Mouse (Mus musculus) kidney, embryonic 15.5 days (tissue): ENCODE data around the gene Atrn. TPM values are rescaled to one million over a fixed set of nuclear protein-coding genes. Genes with fewer than 3 reads are reported as not detected.

ENCODE experiments used
- ATAC-seq: fragments of 200-750 bp; cut with Nextera tagmentation; replicated peaks from 2 replicates; pipeline ENCODE4 v1.8.0; 2017; ENCODE audit warnings: moderate TSS enrichment; ENCODE audit not compliant: low FRiP score
- H3K27ac ChIP-seq: fragments of 300-500 bp; sonication (generic); 2 replicates; pipeline ENCODE4 v1.5.1; 2015; ENCODE audit warnings: mild to moderate bottlenecking, inconsistent platforms
- H3K27me3 ChIP-seq: fragments of 300-500 bp; sonication (generic); 2 replicates; pipeline ENCODE4 v1.6.1; 2015; ENCODE audit warnings: inconsistent platforms
- H3K36me3 ChIP-seq: fragments of 300-500 bp; sonication (generic); 2 replicates; pipeline ENCODE4 v1.6.1; 2015; ENCODE audit warnings: inconsistent platforms
- H3K4me1 ChIP-seq: fragments of 300-500 bp; sonication (generic); 2 replicates; pipeline ENCODE4 v1.6.1; 2015; ENCODE audit warnings: inconsistent platforms
- H3K4me2 ChIP-seq: fragments of 300-500 bp; sonication (generic); 2 replicates; pipeline ENCODE4 v1.6.1; 2015; ENCODE audit warnings: moderate library complexity, mild to moderate bottlenecking, inconsistent platforms
- H3K4me3 ChIP-seq: fragments of 300-500 bp; sonication (generic); replicated peaks from 2 replicates; pipeline ENCODE4 v1.5.1; 2015; ENCODE audit warnings: mild to moderate bottlenecking, inconsistent platforms
- H3K9ac ChIP-seq: fragments of 300-500 bp; sonication (generic); 2 replicates; pipeline ENCODE4 v1.6.1; 2015; ENCODE audit warnings: mild to moderate bottlenecking, inconsistent platforms
- H3K9me3 ChIP-seq: fragments of 300-500 bp; sonication (generic); replicated peaks from 2 replicates; pipeline ENCODE4 v1.6.1; 2016; ENCODE audit warnings: inconsistent platforms
- WGBS: fragments of 180-500 bp; shearing (Covaris S2); methylation state at CpG from one replicate; pipeline ENCODE4 v1.1.7; 2015; ENCODE audit warnings: mixed read lengths; 5-methylcytosine and 5-hydroxymethylcytosine counted together
- polyA plus RNA-seq: library from polyadenylated mRNA; unstranded; fragments of >200 nt; fragmentation: Nextera tagmentation; extraction: Ambion mirVana; gene quantifications from 2 replicates; pipeline ENCODE4 v1.2.1, GENCODE M21; 2015

The Atrn gene
- polyA plus RNA-seq, 1 experiment from 2014 or later = 8.2 TPM

- Histone ChIP-seq H3K27me3 (no peaks in the 10 kb centered on the region), H3K4me2 (no peak overlapping the region), H3K36me3 (peaks cover 40% of the 10 kb centered on the region), H3K4me1 (no peaks in the 10 kb centered on the region), H3K9ac (no peak overlapping the region), H3K4me3 (no peak overlapping the region), H3K27ac (no peak overlapping the region), H3K9me3 (no peaks in the 10 kb centered on the region)
- no peak for ATAC-seq
- 94% methylated on average over 4 of the region's 4 CpGs for WGBS
These were observed 64.7 kb downstream of the Atrn start for GRCm38 (mm10) chr2:130971030-130971429.

DNA sequence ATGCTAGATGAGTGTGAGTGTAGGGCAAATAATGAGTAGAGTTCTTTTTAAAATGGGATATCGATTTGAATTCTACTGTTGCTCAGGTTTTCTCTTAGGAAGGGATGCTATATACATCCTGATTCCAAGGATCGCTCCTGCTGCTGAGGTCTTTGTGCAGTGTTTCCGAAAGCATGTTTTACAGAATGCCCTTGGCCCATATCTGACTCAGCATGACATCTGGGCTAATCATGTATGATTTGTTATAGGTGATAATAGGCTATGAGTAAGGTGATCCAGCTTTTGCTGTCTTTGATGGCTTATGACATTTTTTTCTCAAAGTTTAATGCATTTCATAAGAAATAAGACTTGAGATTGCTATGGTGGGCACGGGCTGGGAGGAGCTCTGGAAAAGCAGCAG lies 66.1 kb downstream of the Atrn start:
- Histone ChIP-seq H3K27ac (no peak overlapping the region), H3K9ac (no peak overlapping the region), H3K9me3 (no peaks in the 10 kb centered on the region), H3K4me3 (no peak overlapping the region), H3K4me1 (no peaks in the 10 kb centered on the region), H3K36me3 (peaks cover 48% of the 10 kb centered on the region), H3K4me2 (no peak overlapping the region), H3K27me3 (no peaks in the 10 kb centered on the region)
- ATAC-seq = no peak
- WGBS = 90% methylated on average over 4 of the region's 4 CpGs

DNA sequence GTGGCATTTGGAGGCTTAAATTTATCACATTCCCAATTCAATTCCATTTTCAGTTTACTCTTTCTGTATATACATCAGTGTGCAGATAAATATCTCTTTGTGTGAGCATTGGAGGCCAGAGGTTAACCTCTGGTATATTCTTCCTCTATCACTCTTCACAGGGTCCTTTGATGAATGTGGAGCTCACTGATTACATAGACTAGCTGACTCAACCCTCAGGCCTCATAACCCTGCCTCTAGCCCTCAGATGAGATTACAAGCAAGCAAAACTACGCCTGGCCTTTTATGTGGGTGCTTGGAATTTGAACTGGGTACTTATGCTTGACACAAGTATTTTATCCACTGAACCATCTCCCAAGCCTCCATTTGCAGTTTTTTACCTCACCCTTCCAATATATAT lies 68.6 kb downstream of the Atrn start:
- no peaks in the 10 kb centered on the region for H3K4me1 ChIP-seq
- no peak overlapping the region for H3K27ac ChIP-seq
- WGBS = 87% methylated on average over 1 of the region's 1 CpGs
- H3K4me2 ChIP-seq = no peak overlapping the region
- H3K27me3 ChIP-seq = no peaks in the 10 kb centered on the region
- no peak for ATAC-seq
- H3K4me3 ChIP-seq = no peak overlapping the region
- H3K9me3 ChIP-seq = no peaks in the 10 kb centered on the region
- H3K36me3 ChIP-seq = peaks cover 56% of the 10 kb centered on the region
- H3K9ac ChIP-seq = no peak overlapping the region

- Histone ChIP-seq H3K36me3 (peaks cover 57% of the 10 kb centered on the region), H3K4me3 (no peak overlapping the region), H3K9ac (no peak overlapping the region), H3K4me2 (no peak overlapping the region), H3K4me1 (no peaks in the 10 kb centered on the region), H3K27me3 (no peaks in the 10 kb centered on the region), H3K27ac (no peak overlapping the region), H3K9me3 (no peaks in the 10 kb centered on the region)
- no peak for ATAC-seq
These were observed 71.3 kb downstream of the Atrn start for GRCm38 (mm10) chr2:130977589-130977988.

GRCm38 (mm10) chr2:130978058-130978847 lies 72.0 kb downstream of the Atrn start:
- Histone ChIP-seq H3K36me3 (peaks cover 62% of the 10 kb centered on the region), H3K4me3 (no peak overlapping the region), H3K4me1 (no peaks in the 10 kb centered on the region), H3K9me3 (no peaks in the 10 kb centered on the region), H3K4me2 (no peak overlapping the region), H3K27me3 (no peaks in the 10 kb centered on the region), H3K9ac (no peak overlapping the region), H3K27ac (no peak overlapping the region)
- ATAC-seq = no peak
- WGBS = 77% methylated on average over 10 of the region's 10 CpGs

DNA sequence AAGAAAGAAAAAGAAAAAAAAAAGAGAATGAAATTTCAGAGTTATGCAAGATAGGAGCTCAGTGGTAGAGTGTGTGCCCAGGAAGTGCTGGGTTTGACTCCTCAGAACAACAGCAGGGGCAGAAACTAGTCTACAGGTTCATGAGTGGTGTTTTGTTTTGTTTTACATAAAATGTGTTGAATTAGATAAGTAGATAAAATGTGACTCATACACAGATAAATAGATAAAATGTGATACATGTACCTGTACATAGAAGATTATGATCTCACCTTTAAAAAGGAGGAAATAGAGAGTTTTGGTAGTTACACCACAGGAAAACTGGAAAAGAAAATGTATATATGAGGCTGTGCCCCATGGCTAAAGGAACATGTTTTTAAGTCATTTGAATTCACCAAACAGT lies 72.8 kb downstream of the Atrn start:
- no peak for ATAC-seq
- Histone ChIP-seq H3K27ac (no peak overlapping the region), H3K4me3 (no peak overlapping the region)

GRCm38 (mm10) chr2:130992818-130993217 lies 86.5 kb downstream of the Atrn start:
- ATAC-seq = no peak
- H3K27me3 ChIP-seq = no peaks in the 10 kb centered on the region
- no peak overlapping the region for H3K4me2 ChIP-seq
- WGBS = 91% methylated on average over 2 of the region's 2 CpGs
- H3K9me3 ChIP-seq = no peaks in the 10 kb centered on the region
- H3K4me3 ChIP-seq = no peak overlapping the region
- H3K27ac ChIP-seq = no peak overlapping the region
- peaks cover 36% of the 10 kb centered on the region for H3K36me3 ChIP-seq
- H3K9ac ChIP-seq = no peak overlapping the region
- no peaks in the 10 kb centered on the region for H3K4me1 ChIP-seq

More for the DNA sequence above, 72.8 kb downstream of the Atrn start:
- no peak overlapping the region for H3K4me2 ChIP-seq
- H3K27me3 ChIP-seq = no peaks in the 10 kb centered on the region
- H3K9ac ChIP-seq = no peak overlapping the region
- H3K36me3 ChIP-seq = peaks cover 55% of the 10 kb centered on the region
- no peaks in the 10 kb centered on the region for H3K4me1 ChIP-seq
- no peaks in the 10 kb centered on the region for H3K9me3 ChIP-seq

- Histone ChIP-seq H3K4me2 (no peak overlapping the region), H3K27ac (no peak overlapping the region), H3K9me3 (no peaks in the 10 kb centered on the region), H3K4me3 (no peak overlapping the region), H3K27me3 (no peaks in the 10 kb centered on the region), H3K36me3 (peaks cover 61% of the 10 kb centered on the region), H3K9ac (no peak overlapping the region), H3K4me1 (no peaks in the 10 kb centered on the region)
- WGBS = 84% methylated on average over 2 of the region's 2 CpGs
- no peak for ATAC-seq
These were observed 102.8 kb downstream of the Atrn start for GRCm38 (mm10) chr2:131009123-131009522.

- 78% methylated on average over 1 of the region's 1 CpGs for WGBS
- Histone ChIP-seq H3K4me1 (no peaks in the 10 kb centered on the region), H3K9me3 (no peaks in the 10 kb centered on the region), H3K27me3 (no peaks in the 10 kb centered on the region), H3K36me3 (peaks cover 59% of the 10 kb centered on the region), H3K9ac (no peak overlapping the region), H3K4me3 (no peak overlapping the region), H3K27ac (no peak overlapping the region), H3K4me2 (no peak overlapping the region)
- no peak for ATAC-seq
These were observed 104.3 kb downstream of the Atrn start for GRCm38 (mm10) chr2:131010566-131010965.

GRCm38 (mm10) chr2:131025230-131025629 lies 118.9 kb downstream of the Atrn start:
- 92% methylated on average over 2 of the region's 2 CpGs for WGBS
- no peaks in the 10 kb centered on the region for H3K9me3 ChIP-seq

GRCm38 (mm10) chr2:131026941-131027340 lies 120.6 kb downstream of the Atrn start:
- Histone ChIP-seq H3K36me3 (peaks cover 48% of the 10 kb centered on the region), H3K9ac (no peak overlapping the region), H3K4me3 (no peak overlapping the region), H3K4me1 (peaks cover 3% of the 10 kb centered on the region; the same call in 1 of the 2 replicates), H3K4me2 (no peak overlapping the region), H3K27ac (no peak overlapping the region), H3K9me3 (no peaks in the 10 kb centered on the region), H3K27me3 (no peaks in the 10 kb centered on the region)
- no peak for ATAC-seq
- WGBS = 84% methylated on average over 3 of the region's 3 CpGs

More at GRCm38 (mm10) chr2:131025230-131025629, 118.9 kb downstream of the Atrn start:
- ATAC-seq = no peak
- Histone ChIP-seq H3K4me3 (no peak overlapping the region), H3K36me3 (peaks cover 57% of the 10 kb centered on the region), H3K4me2 (no peak overlapping the region), H3K4me1 (peaks cover 3% of the 10 kb centered on the region; the same call in 1 of the 2 replicates), H3K27me3 (no peaks in the 10 kb centered on the region), H3K9ac (no peak overlapping the region), H3K27ac (no peak overlapping the region)

- peaks cover 36% of the 10 kb centered on the region for H3K36me3 ChIP-seq
- H3K9me3 ChIP-seq = no peaks in the 10 kb centered on the region
- WGBS = 68% methylated on average over 9 of the region's 9 CpGs
- H3K27ac ChIP-seq = no peak overlapping the region
- no peak overlapping the region for H3K4me2 ChIP-seq
- no peak overlapping the region for H3K4me3 ChIP-seq
- ATAC-seq = 0 out of 2 replicates have a peak, but pooled peaks have one; percentile 29
- no peak overlapping the region for H3K9ac ChIP-seq
- peaks cover 3% of the 10 kb centered on the region; the same call in 1 of the 2 replicates for H3K4me1 ChIP-seq
- no peaks in the 10 kb centered on the region for H3K27me3 ChIP-seq
These were observed 123.0 kb downstream of the Atrn start for GRCm38 (mm10) chr2:131029065-131029935.
